Mouse (Mus musculus): ENCODE results near the gene Atl1. TPM values are rescaled to one million over a fixed set of nuclear protein-coding genes. Genes with fewer than 3 reads are reported as not detected.

Atl1 gene
- polyA plus RNA-seq, 1 experiment from 2014 or later: 11.2 TPM

- 82% methylated on average over 13 of the region's 13 CpGs for WGBS
- H3K4me1 ChIP-seq: no peaks in the 10 kb centered on the region
- no peaks in the 10 kb centered on the region for H3K27me3 ChIP-seq (replicated peaks; ENCODE audit: low read depth, poor library complexity, severe bottlenecking)
- no peaks in the 10 kb centered on the region for H3K9me3 ChIP-seq
- H3K27ac ChIP-seq (replicated peaks): no peak overlapping the region
- no peak for DNase-seq (ENCODE audit: low spot score)
- no peaks in the 10 kb centered on the region for H3K36me3 ChIP-seq (replicated peaks)
- no peak overlapping the region for H3K4me3 ChIP-seq
Measured at GRCm38 (mm10) chr12:69998186-69998983, 106.0 kb downstream of the Atl1 start.

- H3K4me3 ChIP-seq: no peak overlapping the region
- H3K27ac ChIP-seq (replicated peaks): no peak overlapping the region
- H3K4me1 ChIP-seq: no peaks in the 10 kb centered on the region
- no peaks in the 10 kb centered on the region for H3K27me3 ChIP-seq (replicated peaks; ENCODE audit: low read depth, poor library complexity, severe bottlenecking)
- DNase-seq (ENCODE audit: low spot score): no peak
- WGBS: 81% methylated on average over 4 of the region's 4 CpGs
- H3K36me3 ChIP-seq (replicated peaks): peaks cover 1% of the 10 kb centered on the region; the same call in 1 of the 2 replicates
- no peaks in the 10 kb centered on the region for H3K9me3 ChIP-seq
Measured at GRCm38 (mm10) chr12:70005103-70005502, 112.7 kb downstream of the Atl1 start.

- H3K4me3 ChIP-seq: no peak overlapping the region
- no peaks in the 10 kb centered on the region for H3K4me1 ChIP-seq
- H3K27me3 ChIP-seq (replicated peaks; ENCODE audit: low read depth, poor library complexity, severe bottlenecking): no peaks in the 10 kb centered on the region
- peaks cover 21% of the 10 kb centered on the region for H3K36me3 ChIP-seq (replicated peaks)
- H3K9me3 ChIP-seq: peaks cover 4% of the 10 kb centered on the region; the same call in 1 of the 2 replicates
- no peak overlapping the region for H3K27ac ChIP-seq (replicated peaks)
- no peak for DNase-seq (ENCODE audit: low spot score)
- 94% methylated on average over 4 of the region's 4 CpGs for WGBS
Measured at GRCm38 (mm10) chr12:70010356-70010755, 117.9 kb downstream of the Atl1 start.

GRCm38 (mm10) chr12:70011681-70012080 is 119.3 kb downstream of the Atl1 start:
- H3K4me1 ChIP-seq: no peaks in the 10 kb centered on the region
- H3K36me3 ChIP-seq (replicated peaks): peaks cover 25% of the 10 kb centered on the region
- H3K27ac ChIP-seq (replicated peaks): no peak overlapping the region
- no peak for DNase-seq (ENCODE audit: low spot score)
- no peaks in the 10 kb centered on the region for H3K27me3 ChIP-seq (replicated peaks; ENCODE audit: low read depth, poor library complexity, severe bottlenecking)
- H3K4me3 ChIP-seq: no peak overlapping the region
- WGBS: 60% methylated on average over 5 of the region's 5 CpGs
- peaks cover 4% of the 10 kb centered on the region; the same call in 1 of the 2 replicates for H3K9me3 ChIP-seq

GRCm38 (mm10) chr12:70015936-70016335 is 123.5 kb downstream of the Atl1 start:
- Histone ChIP-seq H3K4me3 (no peak overlapping the region), H3K27me3 (replicated peaks; ENCODE audit: low read depth, poor library complexity, severe bottlenecking) (no peaks in the 10 kb centered on the region), H3K27ac (replicated peaks) (no peak overlapping the region), H3K4me1 (no peaks in the 10 kb centered on the region), H3K36me3 (replicated peaks) (peaks cover 50% of the 10 kb centered on the region), H3K9me3 (peaks cover 1% of the 10 kb centered on the region; the same call in 1 of the 2 replicates)
- 74% methylated on average over 4 of the region's 4 CpGs for WGBS
- DNase-seq (ENCODE audit: low spot score): no peak

Other genes with a start within 250 kb of the Atl1 start
- gene Sos2, start 210.8 kb upstream of the Atl1 start, polyA plus RNA-seq (2016; fragmentation: Nextera tagmentation; extraction: Ambion mirVana): 8.6 and 9.7 TPM in 2 replicates
- gene L2hgdh, start 167.7 kb upstream of the Atl1 start, polyA plus RNA-seq (2016; fragmentation: Nextera tagmentation; extraction: Ambion mirVana): 20.5 and 20.9 TPM in 2 replicates
- 23.8 and 24.4 TPM in 2 replicates for gene Atp5s, start 167.7 kb upstream of the Atl1 start, polyA plus RNA-seq (2016; fragmentation: Nextera tagmentation; extraction: Ambion mirVana)
- gene Cdkl1, start 101.3 kb upstream of the Atl1 start, polyA plus RNA-seq (2016; fragmentation: Nextera tagmentation; extraction: Ambion mirVana): 0.43 and 1.6 TPM in 2 replicates
- gene Map4k5, start 586 bp downstream of the Atl1 start, polyA plus RNA-seq (2016; fragmentation: Nextera tagmentation; extraction: Ambion mirVana): 31.9 and 33.7 TPM in 2 replicates
- 6.4 and 6.9 TPM in 2 replicates for gene Sav1, start 94.4 kb downstream of the Atl1 start, polyA plus RNA-seq (2016; fragmentation: Nextera tagmentation; extraction: Ambion mirVana)
- gene Nin, start 221.1 kb downstream of the Atl1 start, polyA plus RNA-seq (2016; fragmentation: Nextera tagmentation; extraction: Ambion mirVana): 11.7 and 12.1 TPM in 2 replicates

Data from embryonic facial prominence, embryonic 10.5 days (tissue).